Mouse (Mus musculus): ENCODE data around the gene Gm3238.
A peak's percentile ranks its signal among the peaks of the same experiment; 100 is the strongest.

DNA sequence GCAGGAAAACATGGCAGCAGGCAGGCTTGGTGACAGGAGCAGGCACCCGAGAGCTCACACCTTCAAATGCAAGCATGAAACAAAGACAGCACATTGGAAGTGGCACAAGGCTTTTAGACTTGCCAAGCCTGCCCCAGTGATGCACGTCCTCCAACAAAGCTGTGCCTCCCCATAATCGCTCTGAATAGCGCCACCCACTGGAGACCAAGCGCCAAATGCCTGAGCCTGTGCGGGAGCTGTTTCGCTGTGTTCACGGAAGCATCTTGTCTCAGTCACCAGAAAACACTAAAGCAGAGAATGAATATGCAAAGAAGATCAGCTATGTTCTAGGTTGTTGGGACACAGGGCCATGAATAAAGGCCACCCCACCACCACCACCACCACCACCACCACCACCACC, 46.3 kb downstream of the Gm3238 start:
- TF ChIP-seq CTCF (IDR thresholded peaks at IDR 0.05; ENCODE audit: low read depth) (0 out of 2 replicates have a peak, but pooled peaks have one; percentile 24), EP300 (IDR thresholded peaks at IDR 0.05; ENCODE audit: low read depth) (no peak)

All from liver, postnatal 0 days (tissue).